Mouse (Mus musculus): ENCODE results near the gene Bcl2l10. TPM values are rescaled to one million over a fixed set of nuclear protein-coding genes. Genes with fewer than 3 reads are reported as not detected.

Gene Bcl2l10
- total and polyA plus RNA-seq, 2 experiments from 2014 or later: not detected

- DNase-seq: no peak
- Histone ChIP-seq H3K36me3 (ENCODE audit: insufficient read depth) (peaks cover 73% of the 10 kb centered on the region), H3K9ac (no peak overlapping the region), H3K27ac (ENCODE audit: low read depth, low read length) (no peak overlapping the region), H3K4me2 (ENCODE audit: low read depth) (no peak overlapping the region), H3K4me3 (ENCODE audit: low read depth, low read length) (no peak overlapping the region), H3K9me3 (ENCODE audit: low read length) (no peaks in the 10 kb centered on the region), H3K27me3 (ENCODE audit: insufficient read depth, low read length) (no peaks in the 10 kb centered on the region), H3K4me1 (ENCODE audit: insufficient read depth) (no peaks in the 10 kb centered on the region)
- no peak for ATAC-seq
- 88% methylated on average over 6 of the region's 6 CpGs for WGBS
- TF ChIP-seq CTCF (IDR thresholded peaks at IDR 0.05; ENCODE audit: low read depth): no peak
Observed at GRCm38 (mm10) chr9:75338016-75338415, 9.5 kb upstream of the Bcl2l10 start.

DNA sequence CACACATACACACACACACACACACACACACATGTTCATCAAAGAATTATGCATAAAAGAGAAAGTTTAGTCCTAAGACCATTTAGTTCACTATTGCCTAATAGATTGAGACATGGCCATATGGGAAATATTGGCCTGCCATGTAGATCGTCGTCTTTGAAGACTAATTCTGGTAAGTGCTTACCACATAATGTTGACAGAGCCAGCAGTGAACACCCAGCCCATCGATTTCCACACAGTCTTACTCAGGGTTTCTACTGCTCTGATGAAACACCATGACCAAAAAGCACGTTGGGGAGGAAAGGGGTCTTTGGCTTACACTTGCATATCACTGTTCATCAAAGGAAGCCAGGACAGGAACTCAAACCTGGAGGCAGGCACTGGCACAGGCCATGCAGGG, 5.1 kb upstream of the Bcl2l10 start:
- no peak for TF ChIP-seq CTCF (IDR thresholded peaks at IDR 0.05; ENCODE audit: low read depth)

DNA sequence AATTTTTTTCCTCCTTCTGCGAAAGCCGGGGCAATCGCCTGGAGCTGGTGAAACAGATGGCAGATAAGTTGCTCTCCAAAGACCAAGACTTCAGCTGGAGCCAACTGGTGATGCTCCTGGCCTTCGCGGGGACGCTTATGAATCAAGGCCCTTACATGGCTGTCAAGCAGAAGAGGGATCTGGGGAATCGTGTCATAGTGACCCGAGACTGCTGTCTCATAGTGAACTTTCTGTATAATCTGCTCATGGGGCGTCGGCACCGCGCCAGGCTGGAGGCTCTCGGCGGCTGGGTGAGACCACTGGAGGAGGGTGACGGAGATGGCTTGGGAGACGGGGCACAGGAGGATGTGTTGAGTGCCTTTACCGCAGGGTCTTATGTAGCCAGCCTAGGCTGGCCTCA, 508 bp downstream of the Bcl2l10 start:
- Histone ChIP-seq H3K4me2 (ENCODE audit: low read depth) (no peak overlapping the region), H3K27me3 (ENCODE audit: insufficient read depth, low read length) (no peaks in the 10 kb centered on the region), H3K27ac (ENCODE audit: low read depth, low read length) (no peak overlapping the region), H3K9me3 (ENCODE audit: low read length) (no peaks in the 10 kb centered on the region), H3K4me1 (ENCODE audit: insufficient read depth) (no peaks in the 10 kb centered on the region), H3K4me3 (ENCODE audit: low read depth, low read length) (no peak overlapping the region), H3K36me3 (ENCODE audit: insufficient read depth) (peaks cover 32% of the 10 kb centered on the region), H3K9ac (no peak overlapping the region)
- TF ChIP-seq CTCF (IDR thresholded peaks at IDR 0.05; ENCODE audit: low read depth): no peak
- no peak for ATAC-seq
- WGBS: 88% methylated on average over 17 of the region's 17 CpGs
- DNase-seq: no peak

More for the DNA sequence above, 5.1 kb upstream of the Bcl2l10 start:
- Histone ChIP-seq H3K27me3 (ENCODE audit: insufficient read depth, low read length) (no peaks in the 10 kb centered on the region), H3K4me2 (ENCODE audit: low read depth) (no peak overlapping the region), H3K4me3 (ENCODE audit: low read depth, low read length) (no peak overlapping the region), H3K9ac (no peak overlapping the region), H3K36me3 (ENCODE audit: insufficient read depth) (peaks cover 72% of the 10 kb centered on the region), H3K27ac (ENCODE audit: low read depth, low read length) (no peak overlapping the region), H3K4me1 (ENCODE audit: insufficient read depth) (no peaks in the 10 kb centered on the region), H3K9me3 (ENCODE audit: low read length) (no peaks in the 10 kb centered on the region)
- no peak for ATAC-seq
- no peak for DNase-seq
- 85% methylated on average over 4 of the region's 4 CpGs for WGBS

DNA sequence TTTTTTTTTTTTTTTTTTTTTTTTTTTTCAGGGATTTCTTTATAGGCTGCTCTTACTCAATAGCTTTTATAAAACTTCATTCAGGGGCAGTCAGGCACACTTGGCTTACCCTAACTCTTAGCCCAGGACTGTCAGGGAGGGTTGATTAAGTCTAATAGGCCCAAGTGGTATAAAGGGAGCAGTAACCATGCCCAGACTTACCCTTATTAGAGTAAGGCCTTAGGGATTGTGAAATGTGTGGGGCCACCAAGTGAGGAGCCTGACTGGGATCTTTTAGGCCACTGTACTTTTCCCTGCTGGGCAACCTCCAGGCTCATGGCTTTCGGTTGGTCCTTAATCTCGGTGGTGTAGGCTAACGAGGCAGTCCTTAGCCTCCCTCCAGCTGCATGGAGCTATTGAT, 1.1 kb downstream of the Bcl2l10 start:
- no peak for TF ChIP-seq CTCF (IDR thresholded peaks at IDR 0.05; ENCODE audit: low read depth)

GRCm38 (mm10) chr9:75353094-75353493, 5.5 kb downstream of the Bcl2l10 start:
- H3K4me3 ChIP-seq (ENCODE audit: low read depth, low read length): no peak overlapping the region
- WGBS: 75% methylated on average over 8 of the region's 8 CpGs
- no peaks in the 10 kb centered on the region for H3K4me1 ChIP-seq (ENCODE audit: insufficient read depth)
- H3K9ac ChIP-seq: no peak overlapping the region
- no peaks in the 10 kb centered on the region for H3K36me3 ChIP-seq (ENCODE audit: insufficient read depth)
- no peaks in the 10 kb centered on the region for H3K27me3 ChIP-seq (ENCODE audit: insufficient read depth, low read length)
- H3K27ac ChIP-seq (ENCODE audit: low read depth, low read length): no peak overlapping the region
- no peak overlapping the region for H3K4me2 ChIP-seq (ENCODE audit: low read depth)
- TF ChIP-seq CTCF (IDR thresholded peaks at IDR 0.05; ENCODE audit: low read depth): no peak
- ATAC-seq (no peak), DNase-seq (no peak)
- H3K9me3 ChIP-seq (ENCODE audit: low read length): no peaks in the 10 kb centered on the region

More for the DNA sequence above, 1.1 kb downstream of the Bcl2l10 start:
- Histone ChIP-seq H3K9me3 (ENCODE audit: low read length) (no peaks in the 10 kb centered on the region), H3K27ac (ENCODE audit: low read depth, low read length) (no peak overlapping the region), H3K27me3 (ENCODE audit: insufficient read depth, low read length) (no peaks in the 10 kb centered on the region), H3K4me3 (ENCODE audit: low read depth, low read length) (no peak overlapping the region), H3K4me2 (ENCODE audit: low read depth) (no peak overlapping the region), H3K4me1 (ENCODE audit: insufficient read depth) (no peaks in the 10 kb centered on the region), H3K9ac (no peak overlapping the region), H3K36me3 (ENCODE audit: insufficient read depth) (peaks cover 27% of the 10 kb centered on the region)
- no peak for DNase-seq
- 13% methylated on average over 3 of the region's 3 CpGs for WGBS
- no peak for ATAC-seq

GRCm38 (mm10) chr9:75355783-75356182, 8.2 kb downstream of the Bcl2l10 start:
- ATAC-seq: no peak
- no peak overlapping the region for H3K27ac ChIP-seq (ENCODE audit: low read depth, low read length)
- no peak for TF ChIP-seq CTCF (IDR thresholded peaks at IDR 0.05; ENCODE audit: low read depth)

GRCm38 (mm10) chr9:75357087-75357654, 9.6 kb downstream of the Bcl2l10 start:
- peak; percentile 33 for DNase-seq
- Histone ChIP-seq H3K27me3 (ENCODE audit: insufficient read depth, low read length) (no peaks in the 10 kb centered on the region), H3K9me3 (ENCODE audit: low read length) (no peaks in the 10 kb centered on the region), H3K4me1 (ENCODE audit: insufficient read depth) (no peaks in the 10 kb centered on the region), H3K4me2 (ENCODE audit: low read depth) (no peak overlapping the region), H3K4me3 (ENCODE audit: low read depth, low read length) (no peak overlapping the region), H3K27ac (ENCODE audit: low read depth, low read length) (no peak overlapping the region), H3K36me3 (ENCODE audit: insufficient read depth) (no peaks in the 10 kb centered on the region), H3K9ac (no peak overlapping the region)
- 72% methylated on average over 9 of the region's 9 CpGs for WGBS
- no peak for TF ChIP-seq CTCF (IDR thresholded peaks at IDR 0.05; ENCODE audit: low read depth)
- ATAC-seq: peak; percentile 71

More at GRCm38 (mm10) chr9:75355783-75356182, 8.2 kb downstream of the Bcl2l10 start:
- H3K9me3 ChIP-seq (ENCODE audit: low read length): no peaks in the 10 kb centered on the region
- H3K27me3 ChIP-seq (ENCODE audit: insufficient read depth, low read length): no peaks in the 10 kb centered on the region
- no peaks in the 10 kb centered on the region for H3K4me1 ChIP-seq (ENCODE audit: insufficient read depth)
- no peak overlapping the region for H3K9ac ChIP-seq
- no peak overlapping the region for H3K4me2 ChIP-seq (ENCODE audit: low read depth)
- whole genome bisulfite sequencing: 88% methylated on average over 4 of the region's 4 CpGs
- H3K4me3 ChIP-seq (ENCODE audit: low read depth, low read length): no peak overlapping the region
- no peak for DNase-seq
- no peaks in the 10 kb centered on the region for H3K36me3 ChIP-seq (ENCODE audit: insufficient read depth)
